Mouse (Mus musculus): ENCODE results near the gene Shkbp1. TPM values are rescaled to one million over a fixed set of nuclear protein-coding genes. Genes with fewer than 3 reads are reported as not detected.

The Shkbp1 gene
- polyA plus RNA-seq (2014; fragmentation: Nextera tagmentation; extraction: Ambion mirVana): 38.4 and 41.0 TPM in 2 replicates

DNA sequence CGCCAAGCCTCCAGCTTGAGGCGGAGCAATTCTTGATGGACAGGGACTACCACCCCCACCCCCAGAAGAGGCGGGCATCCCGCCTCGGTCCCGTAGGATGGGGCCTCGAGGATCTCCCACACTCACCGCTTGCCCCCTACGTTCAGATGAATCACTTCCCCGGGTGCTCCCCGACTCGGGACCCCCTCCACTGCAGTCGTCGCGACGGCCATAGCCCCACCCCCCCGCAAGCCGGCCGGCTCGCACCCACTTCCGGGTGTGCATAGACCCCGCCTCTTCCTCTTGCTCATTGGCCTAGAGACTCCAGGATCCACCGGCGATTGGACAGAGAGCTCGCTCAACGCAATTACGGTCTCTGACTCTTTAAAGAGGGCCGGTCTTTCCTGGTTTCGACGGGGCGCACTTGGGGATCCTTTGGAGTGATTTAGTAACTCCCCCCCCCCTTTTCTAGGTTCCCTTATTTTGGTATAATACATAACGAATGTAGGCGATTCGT, at the start of gene Shkbp1:
TSS of gene Shkbp1 (minus strand) at position 275 of the 496 bp plus-strand sequence.
- peak within 1 kb of the TSS; percentile 66 for H3K4me2 ChIP-seq (replicated peaks; ENCODE audit: low read depth, low read length)

DNA sequence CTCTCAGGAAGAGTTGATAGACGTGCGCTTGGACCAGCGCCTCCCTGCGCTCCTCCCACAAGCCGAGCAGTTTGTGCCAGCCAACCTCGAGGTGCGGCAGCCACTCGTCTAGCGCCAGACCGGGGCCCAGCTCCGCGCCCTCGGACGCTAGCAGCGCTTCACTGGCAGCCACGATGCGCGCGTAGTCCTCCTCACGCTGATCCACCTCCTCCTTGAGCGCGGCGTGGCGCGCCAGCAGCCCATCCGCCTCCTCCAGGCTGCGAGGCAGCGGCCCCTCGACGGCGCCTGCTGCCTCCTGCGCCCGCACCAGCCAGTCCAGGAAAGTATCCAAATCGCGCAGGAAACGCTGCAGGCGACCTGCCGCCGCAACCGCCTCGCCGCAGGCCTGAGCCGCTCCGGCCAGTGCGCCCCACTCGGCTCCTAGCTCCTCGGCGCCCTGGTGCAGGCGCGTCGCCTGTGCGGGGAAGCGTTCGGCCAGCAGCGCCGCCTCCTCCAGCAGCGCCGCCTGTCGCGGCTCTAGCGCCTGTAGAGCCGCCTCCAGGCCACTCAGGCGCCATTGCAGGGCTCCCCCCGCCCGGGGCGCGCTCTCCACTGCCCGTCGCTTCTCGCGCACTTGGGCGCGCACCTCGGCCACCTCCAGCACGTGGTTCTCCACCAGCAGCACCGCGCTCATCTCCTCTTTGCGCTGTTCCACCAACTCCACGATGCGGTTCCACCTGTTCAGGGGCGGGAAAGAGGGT, 48.6 kb upstream of the Shkbp1 start:
- H3K27me3 ChIP-seq (ENCODE audit: control insufficient read depth, insufficient read depth, low read length): peaks cover 84% of the 10 kb centered on the region
- peaks cover 11% of the 10 kb centered on the region for H3K9me3 ChIP-seq (ENCODE audit: control insufficient read depth, low read length)
- no peaks in the 10 kb centered on the region for H3K36me3 ChIP-seq (ENCODE audit: control insufficient read depth, insufficient read depth, low read length)
- no peak overlapping the region for H3K27ac ChIP-seq (ENCODE audit: low read depth, low read length)
- H3K4me1 ChIP-seq (ENCODE audit: control insufficient read depth, insufficient read depth, low read length): no peaks in the 10 kb centered on the region
- peak overlapping the region; percentile 26 for H3K4me2 ChIP-seq (replicated peaks; ENCODE audit: low read depth, low read length)
- ATAC-seq (ENCODE audit: low FRiP score, low TSS enrichment): no peak
- H3K4me3 ChIP-seq (ENCODE audit: low read length): peak overlapping the region; percentile 16
- 5% methylated on average over 75 of the region's 81 CpGs for WGBS
- H3K9ac ChIP-seq (ENCODE audit: low read depth, low read length): no peak overlapping the region

More for the DNA sequence above, at the start of gene Shkbp1:
- Histone ChIP-seq H3K36me3 (ENCODE audit: control insufficient read depth, insufficient read depth, low read length) (peaks cover 7% of the 10 kb centered on the region), H3K27ac (ENCODE audit: low read depth, low read length) (peak within 1 kb of the TSS; percentile 90), H3K9me3 (ENCODE audit: control insufficient read depth, low read length) (no peaks in the 10 kb centered on the region), H3K27me3 (ENCODE audit: control insufficient read depth, insufficient read depth, low read length) (no peaks in the 10 kb centered on the region), H3K4me1 (ENCODE audit: control insufficient read depth, insufficient read depth, low read length) (peaks cover 18% of the 10 kb centered on the region), H3K9ac (ENCODE audit: low read depth, low read length) (peak within 1 kb of the TSS; percentile 57), H3K4me3 (ENCODE audit: low read length) (peak within 1 kb of the TSS; percentile 67)
- peak; percentile 88 for ATAC-seq (ENCODE audit: low FRiP score, low TSS enrichment)
- under 1% methylated on average over 34 of the region's 34 CpGs for WGBS

DNA sequence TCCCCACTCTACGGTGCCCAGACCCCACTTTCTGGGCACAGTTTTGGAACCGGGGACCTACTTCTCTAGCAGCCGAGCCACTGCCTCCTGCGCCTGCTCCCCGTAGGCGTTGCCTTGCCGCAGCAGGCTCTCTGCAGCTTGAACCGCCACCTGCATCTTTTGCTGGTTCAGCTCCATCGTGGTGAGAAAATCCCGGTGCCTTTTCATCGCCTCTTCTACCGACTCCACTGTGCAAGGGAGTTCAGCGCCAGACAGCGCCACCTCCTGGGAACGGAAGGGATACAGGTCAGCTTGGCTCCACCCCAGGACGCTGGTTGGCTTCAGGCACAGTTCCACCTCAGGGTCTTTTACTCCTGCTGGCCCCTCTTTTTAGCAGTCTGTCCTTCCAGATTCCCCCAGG, 46.9 kb upstream of the Shkbp1 start:
- Histone ChIP-seq H3K27me3 (ENCODE audit: control insufficient read depth, insufficient read depth, low read length) (peaks cover 76% of the 10 kb centered on the region), H3K4me2 (replicated peaks; ENCODE audit: low read depth, low read length) (no peak overlapping the region), H3K9ac (ENCODE audit: low read depth, low read length) (no peak overlapping the region), H3K36me3 (ENCODE audit: control insufficient read depth, insufficient read depth, low read length) (no peaks in the 10 kb centered on the region), H3K4me3 (ENCODE audit: low read length) (no peak overlapping the region), H3K27ac (ENCODE audit: low read depth, low read length) (no peak overlapping the region), H3K4me1 (ENCODE audit: control insufficient read depth, insufficient read depth, low read length) (no peaks in the 10 kb centered on the region), H3K9me3 (ENCODE audit: control insufficient read depth, low read length) (peaks cover 11% of the 10 kb centered on the region)
- 11% methylated on average over 16 of the region's 16 CpGs for WGBS
- ATAC-seq (ENCODE audit: low FRiP score, low TSS enrichment): no peak

DNA sequence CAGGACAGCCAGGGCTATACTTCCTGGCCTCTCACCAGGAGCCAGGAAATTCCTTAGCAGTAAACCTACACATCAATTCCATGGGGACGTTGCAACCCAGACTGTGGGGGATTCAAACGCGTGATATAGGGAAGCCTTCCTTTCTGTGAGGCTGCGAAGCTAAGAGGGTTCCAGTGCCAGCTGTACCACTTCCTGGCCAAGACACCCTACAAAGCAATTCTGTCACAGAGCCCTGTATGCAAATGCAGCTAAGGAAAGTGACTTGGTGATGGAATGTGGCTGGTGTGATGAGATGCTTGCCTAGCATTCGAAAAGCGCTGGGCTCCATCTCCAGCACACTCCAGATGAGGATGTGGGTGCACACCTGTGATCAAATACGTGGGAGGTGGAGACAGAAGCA, 44.7 kb upstream of the Shkbp1 start:
- 68% methylated on average over 7 of the region's 7 CpGs for WGBS
- H3K27ac ChIP-seq (ENCODE audit: low read depth, low read length): no peak overlapping the region
- ATAC-seq (ENCODE audit: low FRiP score, low TSS enrichment): no peak

DNA sequence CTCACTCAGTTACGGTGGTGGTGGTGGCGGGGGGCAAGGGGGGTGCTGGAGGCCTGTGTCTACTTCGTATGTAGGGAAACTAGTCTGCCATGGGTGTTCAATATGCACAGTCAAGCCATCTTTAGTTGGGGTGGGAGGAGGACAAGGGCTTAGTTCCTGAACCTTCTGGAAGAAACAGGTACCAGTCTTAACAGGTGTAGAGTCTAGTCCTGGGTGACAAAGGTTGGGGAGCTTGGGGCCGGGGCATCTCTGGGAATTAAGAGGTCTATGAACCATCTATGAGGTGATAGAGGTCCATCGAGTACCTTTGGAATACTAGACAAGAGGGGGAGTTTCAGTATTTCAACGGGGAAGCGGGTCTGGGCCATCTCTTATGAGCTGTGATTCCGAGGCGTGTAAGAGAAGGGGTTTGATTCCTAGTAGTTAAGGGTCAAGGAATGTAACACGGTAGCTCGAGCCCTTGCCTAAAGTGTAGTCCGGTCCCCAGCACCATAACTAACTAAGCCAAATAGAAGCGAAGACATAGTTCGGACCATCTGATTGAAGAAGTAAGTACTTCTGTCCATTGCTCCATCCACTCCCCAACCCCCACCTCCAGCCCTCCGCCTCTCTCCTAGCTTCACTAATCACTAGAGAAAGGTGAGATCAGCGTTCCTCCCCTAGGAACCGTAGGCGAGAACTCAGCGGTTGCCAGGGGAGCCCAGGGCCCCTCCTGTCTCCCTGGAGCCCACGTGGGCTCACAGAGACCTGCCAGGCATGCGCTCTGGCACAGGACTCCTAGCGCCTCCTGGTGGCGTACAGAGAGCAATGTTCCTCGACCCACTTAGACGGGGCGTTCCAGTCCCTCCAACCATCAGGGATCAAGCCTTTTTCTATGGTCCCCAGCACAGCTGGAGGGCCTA, 41.5 kb upstream of the Shkbp1 start:
- Histone ChIP-seq H3K4me3 (ENCODE audit: low read length) (peak overlapping the region; percentile 47; the same call in 1 of the 2 replicates), H3K9me3 (ENCODE audit: control insufficient read depth, low read length) (no peaks in the 10 kb centered on the region), H3K9ac (ENCODE audit: low read depth, low read length) (no peak overlapping the region), H3K27me3 (ENCODE audit: control insufficient read depth, insufficient read depth, low read length) (peaks cover 70% of the 10 kb centered on the region), H3K4me1 (ENCODE audit: control insufficient read depth, insufficient read depth, low read length) (peaks cover 8% of the 10 kb centered on the region; the same call in 1 of the 2 replicates), H3K27ac (ENCODE audit: low read depth, low read length) (no peak overlapping the region), H3K4me2 (replicated peaks; ENCODE audit: low read depth, low read length) (no peak overlapping the region), H3K36me3 (ENCODE audit: control insufficient read depth, insufficient read depth, low read length) (no peaks in the 10 kb centered on the region)
- peak; percentile 44; the same call in 1 of the 2 replicates for ATAC-seq (ENCODE audit: low FRiP score, low TSS enrichment)
- 20% methylated on average over 26 of the region's 26 CpGs for WGBS

More for the DNA sequence above, 44.7 kb upstream of the Shkbp1 start:
- Histone ChIP-seq H3K9ac (ENCODE audit: low read depth, low read length) (no peak overlapping the region), H3K9me3 (ENCODE audit: control insufficient read depth, low read length) (peaks cover 7% of the 10 kb centered on the region), H3K36me3 (ENCODE audit: control insufficient read depth, insufficient read depth, low read length) (no peaks in the 10 kb centered on the region), H3K4me1 (ENCODE audit: control insufficient read depth, insufficient read depth, low read length) (peaks cover 8% of the 10 kb centered on the region; the same call in 1 of the 2 replicates), H3K4me3 (ENCODE audit: low read length) (no peak overlapping the region), H3K27me3 (ENCODE audit: control insufficient read depth, insufficient read depth, low read length) (peaks cover 76% of the 10 kb centered on the region), H3K4me2 (replicated peaks; ENCODE audit: low read depth, low read length) (no peak overlapping the region)

DNA sequence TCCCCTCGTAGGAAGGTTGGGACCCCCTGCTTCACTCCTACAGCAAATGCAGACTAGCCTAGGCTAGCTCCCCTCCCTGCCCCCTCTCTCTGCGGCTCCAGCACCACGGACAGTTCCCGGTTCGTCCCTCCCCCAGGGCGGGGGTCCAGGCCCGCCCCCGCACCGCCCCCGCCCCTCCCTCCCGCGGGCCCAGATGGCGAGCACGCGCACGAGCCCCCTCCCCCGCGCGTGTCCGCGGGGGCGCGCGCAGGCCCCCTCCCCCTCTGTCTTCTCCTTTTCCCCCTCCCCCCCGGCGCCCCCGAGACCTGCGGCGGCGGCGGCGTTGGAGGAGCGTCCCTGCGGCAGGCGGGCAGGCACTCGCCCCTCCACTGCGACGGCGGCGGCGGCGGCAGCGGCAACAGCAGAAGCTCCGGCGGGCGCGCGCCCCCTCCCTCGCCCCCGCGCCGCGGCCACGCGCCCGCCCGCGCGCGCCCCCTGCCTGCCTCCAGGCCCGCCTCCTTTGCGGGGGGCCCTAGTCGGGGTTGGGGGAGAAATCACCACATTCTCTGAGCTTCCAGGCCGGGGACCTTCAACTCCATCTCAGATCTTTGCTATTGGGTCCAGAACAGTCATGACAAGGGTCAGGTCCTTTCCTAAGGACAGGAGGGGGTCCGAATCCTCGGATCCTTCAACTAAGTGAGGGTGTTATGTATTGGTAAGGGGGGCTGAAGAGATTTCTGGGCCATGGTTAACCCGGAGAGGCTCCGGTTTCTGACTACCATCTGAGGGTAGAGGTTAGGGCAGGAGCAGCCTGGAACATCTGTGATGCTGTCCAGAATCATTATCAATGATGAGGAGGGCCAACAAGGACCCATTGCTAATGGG, 40.6 kb upstream of the Shkbp1 start:
- Histone ChIP-seq H3K9me3 (ENCODE audit: control insufficient read depth, low read length) (no peaks in the 10 kb centered on the region), H3K9ac (ENCODE audit: low read depth, low read length) (peak overlapping the region; percentile 31; the same call in 1 of the 2 replicates), H3K27ac (ENCODE audit: low read depth, low read length) (no peak overlapping the region), H3K36me3 (ENCODE audit: control insufficient read depth, insufficient read depth, low read length) (no peaks in the 10 kb centered on the region), H3K4me2 (replicated peaks; ENCODE audit: low read depth, low read length) (peak overlapping the region; percentile 82), H3K4me3 (ENCODE audit: low read length) (peak overlapping the region; percentile 47), H3K27me3 (ENCODE audit: control insufficient read depth, insufficient read depth, low read length) (peaks cover 73% of the 10 kb centered on the region), H3K4me1 (ENCODE audit: control insufficient read depth, insufficient read depth, low read length) (peaks cover 8% of the 10 kb centered on the region; the same call in 1 of the 2 replicates)
- ATAC-seq (ENCODE audit: low FRiP score, low TSS enrichment): peak; percentile 56; the same call in 1 of the 2 replicates
- WGBS: 1% methylated on average over 36 of the region's 68 CpGs

DNA sequence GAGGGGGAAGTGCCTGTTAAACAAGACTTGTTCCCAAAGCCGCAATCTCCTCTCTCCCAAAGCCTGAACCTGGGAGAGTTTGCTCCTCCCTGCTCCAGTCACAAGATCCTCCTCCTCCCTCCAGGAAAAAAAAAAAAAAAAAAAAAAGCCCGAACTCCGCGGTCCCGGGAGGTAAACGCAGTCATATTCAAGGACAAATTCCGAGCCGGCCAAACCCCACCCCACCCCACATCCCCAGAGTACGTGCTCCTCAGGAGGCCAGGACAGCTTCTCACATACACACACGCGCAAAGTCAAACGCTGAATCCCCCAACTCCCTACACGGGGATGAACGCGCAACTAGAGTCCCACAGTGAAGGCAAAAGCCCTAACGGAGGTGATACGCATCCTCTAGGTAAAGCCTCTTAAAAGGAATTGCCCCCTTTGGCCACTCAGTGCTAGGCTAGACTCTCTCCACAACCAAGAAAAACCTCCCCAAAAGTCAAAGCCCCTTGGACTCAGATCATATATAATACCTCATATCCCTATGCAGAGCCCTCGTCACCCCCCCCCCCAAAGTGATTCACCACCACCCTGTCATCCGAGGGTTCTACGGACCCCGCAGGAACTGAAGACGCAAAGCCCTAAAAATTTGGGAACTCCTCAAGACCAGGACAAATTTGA, 39.8 kb upstream of the Shkbp1 start:
- peak overlapping the region; percentile 82 for H3K4me2 ChIP-seq (replicated peaks; ENCODE audit: low read depth, low read length)
- WGBS: 2% methylated on average over 22 of the region's 22 CpGs
- peaks cover 71% of the 10 kb centered on the region for H3K27me3 ChIP-seq (ENCODE audit: control insufficient read depth, insufficient read depth, low read length)

DNA sequence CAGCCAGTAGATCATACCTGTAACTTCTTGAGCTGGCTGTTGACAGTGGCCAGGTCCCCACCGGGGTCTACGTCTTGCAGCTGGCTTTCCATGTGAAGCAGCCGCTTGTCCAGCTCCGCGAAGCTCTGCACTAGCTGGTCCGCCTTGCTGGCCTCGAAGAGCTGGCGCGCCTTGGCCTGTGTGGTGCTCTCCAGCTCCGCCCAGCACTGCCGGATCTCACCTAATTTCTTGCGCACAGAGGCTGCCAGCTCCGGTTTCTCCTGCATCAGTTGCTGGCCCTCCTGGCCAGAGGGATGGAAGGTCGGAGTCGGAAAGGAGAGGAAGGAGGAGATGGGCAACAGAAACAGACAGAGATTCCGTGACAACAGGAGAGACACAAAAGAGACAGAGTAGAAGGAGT, 35.6 kb upstream of the Shkbp1 start:
- H3K27ac ChIP-seq (ENCODE audit: low read depth, low read length): no peak overlapping the region
- H3K36me3 ChIP-seq (ENCODE audit: control insufficient read depth, insufficient read depth, low read length): no peaks in the 10 kb centered on the region
- no peaks in the 10 kb centered on the region for H3K9me3 ChIP-seq (ENCODE audit: control insufficient read depth, low read length)
- 41% methylated on average over 16 of the region's 16 CpGs for WGBS
- H3K27me3 ChIP-seq (ENCODE audit: control insufficient read depth, insufficient read depth, low read length): peaks cover 50% of the 10 kb centered on the region
- H3K4me3 ChIP-seq (ENCODE audit: low read length): no peak overlapping the region
- no peak overlapping the region for H3K4me2 ChIP-seq (replicated peaks; ENCODE audit: low read depth, low read length)
- peaks cover 4% of the 10 kb centered on the region; the same call in 1 of the 2 replicates for H3K4me1 ChIP-seq (ENCODE audit: control insufficient read depth, insufficient read depth, low read length)
- no peak for ATAC-seq (ENCODE audit: low FRiP score, low TSS enrichment)
- H3K9ac ChIP-seq (ENCODE audit: low read depth, low read length): no peak overlapping the region

More for the DNA sequence above, 39.8 kb upstream of the Shkbp1 start:
- H3K9ac ChIP-seq (ENCODE audit: low read depth, low read length): no peak overlapping the region
- no peak overlapping the region for H3K27ac ChIP-seq (ENCODE audit: low read depth, low read length)
- H3K9me3 ChIP-seq (ENCODE audit: control insufficient read depth, low read length): no peaks in the 10 kb centered on the region
- peak; percentile 14; the same call in 1 of the 2 replicates for ATAC-seq (ENCODE audit: low FRiP score, low TSS enrichment)
- H3K4me1 ChIP-seq (ENCODE audit: control insufficient read depth, insufficient read depth, low read length): peaks cover 8% of the 10 kb centered on the region; the same call in 1 of the 2 replicates
- H3K36me3 ChIP-seq (ENCODE audit: control insufficient read depth, insufficient read depth, low read length): no peaks in the 10 kb centered on the region
- H3K4me3 ChIP-seq (ENCODE audit: low read length): peak overlapping the region; percentile 47; the same call in 1 of the 2 replicates
